Mouse (Mus musculus) kidney, adult 18-20 months (tissue): ENCODE data around the gene Camta1.

Experiments used
- DNase-seq: peaks from one replicate; pipeline ENCODE4 v3.0.0; 2021

Gene Camta1

GRCm38 (mm10) chr4:151306311-151306765, 555.3 kb downstream of the Camta1 start:
- DNase-seq, result no peak

GRCm38 (mm10) chr4:151305761-151306160, 555.9 kb downstream of the Camta1 start:
- DNase-seq, result no peak

GRCm38 (mm10) chr4:151303931-151304330, 557.7 kb downstream of the Camta1 start:
- no peak for DNase-seq

GRCm38 (mm10) chr4:151303436-151303835, 558.2 kb downstream of the Camta1 start:
- DNase-seq, result no peak

GRCm38 (mm10) chr4:151302195-151303126, 559.2 kb downstream of the Camta1 start:
- DNase-seq, result peak; percentile 90

GRCm38 (mm10) chr4:151301337-151301736, 560.3 kb downstream of the Camta1 start:
- DNase-seq, result peak; percentile 26

- DNase-seq, result peak; percentile 18
Measured at GRCm38 (mm10) chr4:151300706-151301105, 561.0 kb downstream of the Camta1 start.

- DNase-seq, result no peak
Measured at GRCm38 (mm10) chr4:151295515-151296203, 566.0 kb downstream of the Camta1 start.

- peak; percentile 41 for DNase-seq
Measured at GRCm38 (mm10) chr4:151288893-151289585, 572.6 kb downstream of the Camta1 start.

- DNase-seq, result no peak
Measured at GRCm38 (mm10) chr4:151285905-151286445, 575.7 kb downstream of the Camta1 start.

GRCm38 (mm10) chr4:151285432-151285831, 576.2 kb downstream of the Camta1 start:
- no peak for DNase-seq

GRCm38 (mm10) chr4:151283092-151283741, 578.5 kb downstream of the Camta1 start:
- DNase-seq, result peak; percentile 80

- no peak for DNase-seq
Measured at GRCm38 (mm10) chr4:151282103-151282502, 579.6 kb downstream of the Camta1 start.

GRCm38 (mm10) chr4:151275292-151275691, 586.4 kb downstream of the Camta1 start:
- no peak for DNase-seq

- no peak for DNase-seq
Measured at GRCm38 (mm10) chr4:151263786-151264414, 597.8 kb downstream of the Camta1 start.

- DNase-seq, result no peak
Measured at GRCm38 (mm10) chr4:151263052-151263451, 598.6 kb downstream of the Camta1 start.

GRCm38 (mm10) chr4:151256622-151257021, 605.1 kb downstream of the Camta1 start:
- DNase-seq, result no peak

GRCm38 (mm10) chr4:151250824-151251223, 610.9 kb downstream of the Camta1 start:
- no peak for DNase-seq

- no peak for DNase-seq
Measured at GRCm38 (mm10) chr4:151245068-151245797, 616.4 kb downstream of the Camta1 start.

GRCm38 (mm10) chr4:151243445-151243844, 618.2 kb downstream of the Camta1 start:
- no peak for DNase-seq

- DNase-seq, result no peak
Measured at GRCm38 (mm10) chr4:151242751-151243150, 618.9 kb downstream of the Camta1 start.
